Mouse (Mus musculus): ENCODE measurements around the gene Lef1.

GRCm38 (mm10) chr3:131246579-131247046, 136.3 kb downstream of the Lef1 start:
- TF ChIP-seq CTCF (IDR thresholded peaks at IDR 0.05; ENCODE audit: low read depth, low read length) (no peak), POLR2A (IDR thresholded peaks at IDR 0.05; ENCODE audit: borderline replicate concordance, low read depth, low read length) (no peak)

All from bone marrow macrophage, adult 2 months (primary cell).